Mouse (Mus musculus): ENCODE results near the gene Abcc12. TPM values are rescaled to one million over a fixed set of nuclear protein-coding genes. Genes with fewer than 3 reads are reported as not detected.
A peak's percentile ranks its signal among the peaks of the same experiment; 100 is the strongest.

Abcc12 gene
- polyA plus RNA-seq, 1 experiment from 2014 or later: 0.11 TPM

DNA sequence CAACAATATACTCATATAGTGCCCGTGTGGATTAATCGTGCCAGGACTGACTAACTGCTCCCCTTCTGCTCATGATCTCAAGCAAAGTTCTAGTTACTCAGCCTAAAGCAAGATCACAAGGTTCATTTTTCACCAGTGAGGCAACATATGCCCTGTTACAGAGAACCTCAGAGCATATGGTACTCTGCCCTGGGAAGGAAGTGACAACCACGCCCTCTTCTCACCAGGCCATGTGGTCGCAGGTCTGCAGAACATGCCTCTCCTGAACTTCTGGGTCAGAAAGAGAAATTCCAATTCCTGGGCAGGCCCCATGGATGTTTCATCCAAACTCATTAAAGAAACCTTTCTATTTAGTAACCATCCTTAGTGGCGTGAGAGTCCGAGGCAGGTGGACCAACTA, 39.6 kb downstream of the Abcc12 start:
- DNase-seq (ENCODE audit: low spot score) (no peak), ATAC-seq (replicated peaks; ENCODE audit: low FRiP score) (no peak)
- H3K4me1 ChIP-seq (replicated peaks; ENCODE audit: control insufficient read depth, insufficient read depth, low read length): no peaks in the 10 kb centered on the region; the same call in 1 of the 2 replicates
- H3K27ac ChIP-seq (ENCODE audit: low read depth, low read length): no peak overlapping the region
- H3K36me3 ChIP-seq (ENCODE audit: control insufficient read depth, insufficient read depth, low read length): no peaks in the 10 kb centered on the region
- 94% methylated on average over 6 of the region's 6 CpGs for WGBS
- H3K9me3 ChIP-seq (ENCODE audit: control insufficient read depth, low read length): no peaks in the 10 kb centered on the region
- no peak overlapping the region for H3K9ac ChIP-seq (ENCODE audit: low read length)
- H3K4me2 ChIP-seq (ENCODE audit: low read depth, low read length, severe bottlenecking): no peak overlapping the region
- H3K4me3 ChIP-seq (ENCODE audit: low read depth, low read length): no peak overlapping the region
- H3K27me3 ChIP-seq (ENCODE audit: control insufficient read depth, insufficient read depth, low read length): no peaks in the 10 kb centered on the region

GRCm38 (mm10) chr8:86540376-86540775, 40.1 kb downstream of the Abcc12 start:
- H3K4me1 ChIP-seq (replicated peaks; ENCODE audit: control insufficient read depth, insufficient read depth, low read length): no peaks in the 10 kb centered on the region; the same call in 1 of the 2 replicates
- no peaks in the 10 kb centered on the region for H3K36me3 ChIP-seq (ENCODE audit: control insufficient read depth, insufficient read depth, low read length)
- H3K4me2 ChIP-seq (ENCODE audit: low read depth, low read length, severe bottlenecking): no peak overlapping the region
- no peaks in the 10 kb centered on the region for H3K9me3 ChIP-seq (ENCODE audit: control insufficient read depth, low read length)
- ATAC-seq (replicated peaks; ENCODE audit: low FRiP score) (no peak), DNase-seq (ENCODE audit: low spot score) (no peak)
- no peaks in the 10 kb centered on the region for H3K27me3 ChIP-seq (ENCODE audit: control insufficient read depth, insufficient read depth, low read length)
- WGBS: 93% methylated on average over 2 of the region's 2 CpGs
- no peak overlapping the region for H3K4me3 ChIP-seq (ENCODE audit: low read depth, low read length)
- H3K9ac ChIP-seq (ENCODE audit: low read length): no peak overlapping the region
- H3K27ac ChIP-seq (ENCODE audit: low read depth, low read length): no peak overlapping the region

DNA sequence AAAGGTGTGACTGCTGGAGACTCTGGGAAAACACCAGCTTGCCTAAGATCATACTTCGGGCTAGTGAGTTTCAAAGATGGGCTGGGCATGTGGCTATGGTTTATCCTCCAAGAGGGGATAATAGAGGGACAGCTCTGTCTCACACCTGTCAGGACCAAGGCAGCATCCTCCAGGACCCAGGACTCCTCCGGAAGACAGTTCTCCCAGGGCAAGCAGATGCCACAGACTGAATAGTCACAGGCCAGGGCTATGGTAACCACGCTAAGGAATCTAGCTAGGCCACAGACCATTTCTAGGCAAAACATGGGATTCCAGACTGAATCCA, 43.9 kb downstream of the Abcc12 start:
- no peaks in the 10 kb centered on the region for H3K27me3 ChIP-seq (ENCODE audit: control insufficient read depth, insufficient read depth, low read length)
- no peak overlapping the region for H3K4me3 ChIP-seq (ENCODE audit: low read depth, low read length)
- DNase-seq (ENCODE audit: low spot score) (no peak), ATAC-seq (replicated peaks; ENCODE audit: low FRiP score) (no peak)
- 78% methylated on average over 3 of the region's 3 CpGs for WGBS
- no peak overlapping the region for H3K4me2 ChIP-seq (ENCODE audit: low read depth, low read length, severe bottlenecking)
- no peak overlapping the region for H3K27ac ChIP-seq (ENCODE audit: low read depth, low read length)
- no peak overlapping the region for H3K9ac ChIP-seq (ENCODE audit: low read length)
- peaks cover 2% of the 10 kb centered on the region for H3K4me1 ChIP-seq (replicated peaks; ENCODE audit: control insufficient read depth, insufficient read depth, low read length)
- H3K9me3 ChIP-seq (ENCODE audit: control insufficient read depth, low read length): no peaks in the 10 kb centered on the region
- no peaks in the 10 kb centered on the region for H3K36me3 ChIP-seq (ENCODE audit: control insufficient read depth, insufficient read depth, low read length)

GRCm38 (mm10) chr8:86535791-86536662, 44.5 kb downstream of the Abcc12 start:
- ATAC-seq (replicated peaks; ENCODE audit: low FRiP score) (peak; percentile 56), DNase-seq (ENCODE audit: low spot score) (peak; percentile 79)
- no peaks in the 10 kb centered on the region for H3K9me3 ChIP-seq (ENCODE audit: control insufficient read depth, low read length)
- H3K9ac ChIP-seq (ENCODE audit: low read length): peak overlapping the region; percentile 20; the same call in 1 of the 2 replicates
- no peaks in the 10 kb centered on the region for H3K27me3 ChIP-seq (ENCODE audit: control insufficient read depth, insufficient read depth, low read length)
- H3K36me3 ChIP-seq (ENCODE audit: control insufficient read depth, insufficient read depth, low read length): no peaks in the 10 kb centered on the region
- no peak overlapping the region for H3K4me3 ChIP-seq (ENCODE audit: low read depth, low read length)
- 55% methylated on average over 11 of the region's 11 CpGs for WGBS
- no peak overlapping the region for H3K27ac ChIP-seq (ENCODE audit: low read depth, low read length)
- H3K4me2 ChIP-seq (ENCODE audit: low read depth, low read length, severe bottlenecking): no peak overlapping the region
- H3K4me1 ChIP-seq (replicated peaks; ENCODE audit: control insufficient read depth, insufficient read depth, low read length): peaks cover 2% of the 10 kb centered on the region

DNA sequence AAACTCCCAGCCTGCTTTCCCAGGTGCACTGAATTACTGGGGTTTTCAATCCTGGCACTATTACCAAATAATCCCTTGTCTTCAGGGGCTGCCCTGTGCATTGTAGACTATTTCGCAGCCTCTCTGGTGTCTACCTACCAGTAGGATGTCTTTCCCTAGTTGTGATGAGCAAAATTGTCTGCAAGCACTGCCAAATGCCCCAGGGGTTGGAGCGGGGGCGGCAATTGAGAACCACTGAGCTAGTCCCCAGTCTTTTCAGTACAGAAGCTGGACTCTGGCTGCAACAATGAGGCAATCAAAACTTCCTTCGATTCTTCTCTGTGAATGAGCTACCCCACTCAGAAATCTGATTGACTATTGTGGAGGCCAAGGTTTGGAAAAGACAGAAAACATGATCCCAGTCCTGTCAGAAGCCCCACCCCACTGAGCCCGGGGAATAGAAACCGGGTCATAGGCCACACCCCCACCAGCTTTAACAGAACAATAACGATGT, 45.4 kb downstream of the Abcc12 start:
- no peak overlapping the region for H3K27ac ChIP-seq (ENCODE audit: low read depth, low read length)
- H3K4me2 ChIP-seq (ENCODE audit: low read depth, low read length, severe bottlenecking): no peak overlapping the region
- peaks cover 2% of the 10 kb centered on the region for H3K4me1 ChIP-seq (replicated peaks; ENCODE audit: control insufficient read depth, insufficient read depth, low read length)
- H3K9ac ChIP-seq (ENCODE audit: low read length): peak overlapping the region; percentile 27; the same call in 1 of the 2 replicates
- ATAC-seq (replicated peaks; ENCODE audit: low FRiP score): no peak
- 48% methylated on average over 7 of the region's 7 CpGs for WGBS
- H3K9me3 ChIP-seq (ENCODE audit: control insufficient read depth, low read length): no peaks in the 10 kb centered on the region
- H3K36me3 ChIP-seq (ENCODE audit: control insufficient read depth, insufficient read depth, low read length): no peaks in the 10 kb centered on the region
- no peak for DNase-seq (ENCODE audit: low spot score)
- no peaks in the 10 kb centered on the region for H3K27me3 ChIP-seq (ENCODE audit: control insufficient read depth, insufficient read depth, low read length)
- H3K4me3 ChIP-seq (ENCODE audit: low read depth, low read length): no peak overlapping the region

- Histone ChIP-seq H3K9me3 (ENCODE audit: control insufficient read depth, low read length) (no peaks in the 10 kb centered on the region), H3K36me3 (ENCODE audit: control insufficient read depth, insufficient read depth, low read length) (no peaks in the 10 kb centered on the region), H3K4me3 (ENCODE audit: low read depth, low read length) (no peak overlapping the region), H3K9ac (ENCODE audit: low read length) (no peak overlapping the region), H3K4me1 (replicated peaks; ENCODE audit: control insufficient read depth, insufficient read depth, low read length) (no peaks in the 10 kb centered on the region), H3K4me2 (ENCODE audit: low read depth, low read length, severe bottlenecking) (no peak overlapping the region), H3K27me3 (ENCODE audit: control insufficient read depth, insufficient read depth, low read length) (no peaks in the 10 kb centered on the region), H3K27ac (ENCODE audit: low read depth, low read length) (no peak overlapping the region)
- 82% methylated on average over 2 of the region's 2 CpGs for WGBS
- no peak for ATAC-seq (replicated peaks; ENCODE audit: low FRiP score)
- no peak for DNase-seq (ENCODE audit: low spot score)
Measured at GRCm38 (mm10) chr8:86529714-86530113, 50.8 kb downstream of the Abcc12 start.

GRCm38 (mm10) chr8:86527336-86528029, 53.0 kb downstream of the Abcc12 start:
- Histone ChIP-seq H3K4me3 (ENCODE audit: low read depth, low read length) (no peak overlapping the region), H3K27me3 (ENCODE audit: control insufficient read depth, insufficient read depth, low read length) (no peaks in the 10 kb centered on the region), H3K9me3 (ENCODE audit: control insufficient read depth, low read length) (no peaks in the 10 kb centered on the region), H3K27ac (ENCODE audit: low read depth, low read length) (no peak overlapping the region), H3K9ac (ENCODE audit: low read length) (no peak overlapping the region), H3K36me3 (ENCODE audit: control insufficient read depth, insufficient read depth, low read length) (no peaks in the 10 kb centered on the region), H3K4me2 (ENCODE audit: low read depth, low read length, severe bottlenecking) (no peak overlapping the region), H3K4me1 (replicated peaks; ENCODE audit: control insufficient read depth, insufficient read depth, low read length) (no peaks in the 10 kb centered on the region)
- DNase-seq (ENCODE audit: low spot score) (no peak), ATAC-seq (replicated peaks; ENCODE audit: low FRiP score) (no peak)
- WGBS: 90% methylated on average over 19 of the region's 19 CpGs

DNA sequence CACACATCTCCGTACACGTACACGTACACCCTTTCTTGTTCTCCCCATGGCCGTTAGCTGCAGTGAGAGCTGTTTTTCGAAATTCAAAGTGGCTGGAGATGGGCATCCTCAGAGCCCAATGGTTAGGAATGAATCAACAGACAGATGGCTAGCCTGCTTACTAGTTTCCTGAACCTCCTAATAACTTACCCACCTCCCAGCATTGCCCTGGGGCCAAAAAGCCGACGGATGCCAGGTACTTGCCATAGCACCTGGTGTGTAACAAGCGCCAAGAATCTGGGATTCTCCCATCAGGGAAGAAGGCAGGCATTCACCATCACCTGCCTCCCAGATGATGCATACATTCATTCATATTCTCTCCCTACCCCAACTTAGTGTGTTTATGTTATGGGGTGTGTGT, 53.7 kb downstream of the Abcc12 start:
- H3K36me3 ChIP-seq (ENCODE audit: control insufficient read depth, insufficient read depth, low read length): no peaks in the 10 kb centered on the region
- H3K27ac ChIP-seq (ENCODE audit: low read depth, low read length): no peak overlapping the region
- no peaks in the 10 kb centered on the region for H3K4me1 ChIP-seq (replicated peaks; ENCODE audit: control insufficient read depth, insufficient read depth, low read length)
- no peaks in the 10 kb centered on the region for H3K9me3 ChIP-seq (ENCODE audit: control insufficient read depth, low read length)
- no peak overlapping the region for H3K4me2 ChIP-seq (ENCODE audit: low read depth, low read length, severe bottlenecking)
- ATAC-seq (replicated peaks; ENCODE audit: low FRiP score) (no peak), DNase-seq (ENCODE audit: low spot score) (no peak)
- 95% methylated on average over 8 of the region's 8 CpGs for WGBS
- H3K27me3 ChIP-seq (ENCODE audit: control insufficient read depth, insufficient read depth, low read length): no peaks in the 10 kb centered on the region
- H3K9ac ChIP-seq (ENCODE audit: low read length): no peak overlapping the region
- no peak overlapping the region for H3K4me3 ChIP-seq (ENCODE audit: low read depth, low read length)
